Mouse (Mus musculus) lung, postnatal 0 days (tissue): ENCODE measurements at regions not wholly inside any gene's neighbourhood (a gene's known extent, or its start where the extent isn't known, plus 50 kb on each side); places are given as distances from the start of the nearest gene placed in this dataset.

Experiments
- ATAC-seq: fragments of 200-750 bp; cut with Nextera tagmentation; 2 replicates; pipeline ENCODE4 v1.8.0; 2017; ENCODE audit warnings: moderate library complexity
- DNase-seq: peaks from one replicate; pipeline ENCODE4 v3.0.0-alpha.2; 2016; ENCODE audit warnings: low spot score
- H3K27ac ChIP-seq: fragments of 300-500 bp; sonication (generic); 2 replicates; pipeline ENCODE4 v1.5.1; 2014; ENCODE audit warnings: antibody characterized with exemption, mild to moderate bottlenecking, low read length, mixed read lengths
- H3K27me3 ChIP-seq: fragments of 300-500 bp; sonication (generic); replicated peaks from 2 replicates; pipeline ENCODE4 v1.6.1; 2014; ENCODE audit warnings: low read length, mixed read lengths; ENCODE audit not compliant: insufficient read depth
- H3K36me3 ChIP-seq: fragments of 300-500 bp; sonication (generic); 2 replicates; pipeline ENCODE4 v1.6.1; 2014; ENCODE audit warnings: low read length, mixed read lengths; ENCODE audit not compliant: insufficient read depth
- H3K4me1 ChIP-seq: fragments of 300-500 bp; sonication (generic); 2 replicates; pipeline ENCODE4 v1.6.1; 2014; ENCODE audit warnings: antibody characterized with exemption, low read depth, low read length, mixed read lengths; ENCODE audit not compliant: insufficient read depth
- H3K4me2 ChIP-seq: fragments of 300-500 bp; sonication (generic); replicated peaks from 2 replicates; pipeline ENCODE4 v1.6.1; 2014; ENCODE audit warnings: low read depth, mild to moderate bottlenecking, low read length, moderate library complexity, mixed read lengths
- H3K4me3 ChIP-seq: fragments of 300-500 bp; sonication (generic); 2 replicates; pipeline ENCODE4 v1.5.1; 2014; ENCODE audit warnings: low read depth, low read length
- H3K9ac ChIP-seq: fragments of 300-500 bp; sonication (generic); replicated peaks from 2 replicates; pipeline ENCODE4 v1.6.1; 2014; ENCODE audit warnings: low read depth, mild to moderate bottlenecking
- H3K9me3 ChIP-seq: fragments of 300-500 bp; sonication (generic); 2 replicates; pipeline ENCODE4 v1.6.1; 2016; ENCODE audit warnings: low read length, mixed read lengths
- CTCF ChIP-seq: IDR thresholded peaks from 2 replicates; pipeline ENCODE4 v1.5.1; 2016; ENCODE audit warnings: antibody characterized with exemption, mild to moderate bottlenecking
- EP300 ChIP-seq: IDR thresholded peaks from 2 replicates; pipeline ENCODE4 v1.6.1; 2016; ENCODE audit warnings: antibody characterized with exemption, mild to moderate bottlenecking, control low read depth
- WGBS: fragments of 180-500 bp; shearing (Covaris S2); extraction: QIAGEN DNeasy Blood & Tissue Kit; methylation state at CpG from one replicate; pipeline ENCODE4 v1.1.7; 2014; 5-methylcytosine and 5-hydroxymethylcytosine counted together

DNA sequence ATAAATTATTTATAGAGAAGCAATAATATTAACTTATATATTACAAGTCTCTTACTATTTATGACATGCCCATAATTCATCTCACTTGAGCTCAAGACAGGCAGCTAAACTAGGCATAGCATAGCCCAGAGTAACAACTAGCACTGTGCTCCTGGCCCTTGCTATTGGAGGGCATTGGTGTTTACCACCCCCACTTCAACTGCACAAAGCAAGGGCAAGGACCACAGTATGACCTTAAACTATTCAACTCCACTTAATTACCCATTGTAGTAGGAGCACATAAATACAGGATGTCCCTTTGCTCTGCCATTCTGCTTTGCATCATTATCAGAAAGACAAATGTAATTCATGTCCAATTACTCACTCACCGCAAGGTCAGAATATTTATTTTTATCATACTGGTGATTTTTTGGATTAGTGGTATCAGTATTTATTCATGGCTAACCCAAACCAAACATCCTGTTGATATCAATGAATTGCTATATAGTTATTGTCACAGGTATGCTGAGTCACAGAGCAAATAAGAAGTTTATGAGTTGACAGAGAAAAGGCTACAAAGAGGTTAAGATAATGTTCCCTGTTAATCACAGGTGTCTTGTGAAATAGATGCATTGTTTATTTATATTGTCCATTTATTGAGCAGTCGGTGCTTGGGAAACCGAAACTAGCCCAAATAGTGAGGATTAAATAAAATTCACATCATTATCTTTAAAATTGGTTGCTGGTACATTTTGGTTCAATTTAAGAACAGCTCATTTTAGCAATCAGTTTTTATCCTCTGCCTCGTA lies 523.4 kb upstream of the A1bg start:
- Histone ChIP-seq H3K4me1 (no peaks in the 10 kb centered on the region), H3K4me3 (no peak overlapping the region), H3K9me3 (no peaks in the 10 kb centered on the region), H3K4me2 (no peak overlapping the region), H3K27me3 (no peaks in the 10 kb centered on the region), H3K27ac (no peak overlapping the region), H3K36me3 (no peaks in the 10 kb centered on the region), H3K9ac (no peak overlapping the region)
- TF ChIP-seq EP300 (peak; percentile 71), CTCF (no peak)
- peak; percentile 46; the same call in 1 of the 2 replicates for ATAC-seq
- 58% methylated on average over 4 of the region's 4 CpGs for WGBS
- peak; percentile 29 for DNase-seq

DNA sequence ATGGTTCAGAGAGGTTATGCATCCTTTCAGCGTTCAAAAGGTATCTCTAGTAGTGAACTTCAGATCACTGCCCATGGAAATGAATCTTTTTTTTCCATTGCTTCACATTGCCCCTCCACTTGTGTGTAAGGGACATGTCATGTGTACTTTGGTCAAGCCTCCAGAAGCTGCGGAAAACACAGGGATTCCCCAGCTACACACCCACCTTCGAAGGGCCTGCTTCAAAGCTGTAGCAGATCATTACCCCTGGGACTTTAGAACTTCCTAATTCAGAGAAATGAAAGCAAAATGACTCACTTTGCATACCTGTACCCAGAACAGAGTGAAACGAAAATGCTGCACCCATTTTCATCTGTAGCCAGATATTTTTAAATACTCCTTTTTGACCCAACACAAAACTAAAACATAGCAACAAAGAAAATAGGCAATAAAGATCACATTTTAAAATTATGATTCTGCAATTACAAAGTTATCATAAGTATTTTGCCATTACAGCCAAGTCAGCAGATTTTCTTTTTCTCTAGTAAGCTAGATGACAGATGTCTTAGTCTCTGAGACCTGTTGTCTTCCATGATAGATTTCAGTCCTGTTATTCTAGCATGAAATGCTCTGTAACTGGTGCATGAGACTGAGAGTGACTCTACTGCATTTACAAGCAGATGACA lies 519.1 kb upstream of the A1bg start:
- no peak overlapping the region for H3K4me2 ChIP-seq
- DNase-seq (no peak), ATAC-seq (no peak)
- H3K9ac ChIP-seq, result no peak overlapping the region
- no peaks in the 10 kb centered on the region for H3K36me3 ChIP-seq
- WGBS, result 80% methylated on average over 4 of the region's 4 CpGs
- no peak overlapping the region for H3K27ac ChIP-seq
- H3K4me1 ChIP-seq, result peaks cover 3% of the 10 kb centered on the region; the same call in 1 of the 2 replicates
- no peaks in the 10 kb centered on the region for H3K27me3 ChIP-seq
- H3K4me3 ChIP-seq, result no peak overlapping the region
- H3K9me3 ChIP-seq, result no peaks in the 10 kb centered on the region
- no peak for TF ChIP-seq EP300
- no peak for TF ChIP-seq CTCF

DNA sequence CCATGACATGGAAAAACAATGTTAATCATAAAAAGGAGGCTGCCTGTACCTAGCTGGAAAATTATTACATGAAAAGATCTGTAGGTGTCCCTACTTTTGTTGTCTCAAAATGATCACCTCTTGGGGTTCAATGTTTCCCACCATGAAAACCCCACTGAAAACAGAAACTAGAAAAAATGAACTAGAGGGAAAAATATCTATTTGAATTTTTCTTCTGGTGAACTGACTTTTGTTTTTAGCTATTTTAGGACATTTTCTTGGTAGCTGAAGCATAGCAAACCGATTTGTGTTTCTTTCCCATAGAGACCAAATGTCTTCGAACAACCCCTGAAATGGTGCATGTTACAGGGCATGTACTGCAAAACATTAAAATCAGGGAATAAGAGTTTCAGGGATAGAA lies 518.2 kb upstream of the A1bg start:
- Histone ChIP-seq H3K4me3 (no peak overlapping the region), H3K36me3 (no peaks in the 10 kb centered on the region), H3K4me1 (peaks cover 3% of the 10 kb centered on the region; the same call in 1 of the 2 replicates), H3K4me2 (no peak overlapping the region), H3K27ac (no peak overlapping the region), H3K9ac (no peak overlapping the region), H3K9me3 (no peaks in the 10 kb centered on the region), H3K27me3 (no peaks in the 10 kb centered on the region)
- no peak for TF ChIP-seq EP300
- no peak for TF ChIP-seq CTCF
- no peak for DNase-seq
- WGBS, result 90% methylated on average over 2 of the region's 2 CpGs
- no peak for ATAC-seq

DNA sequence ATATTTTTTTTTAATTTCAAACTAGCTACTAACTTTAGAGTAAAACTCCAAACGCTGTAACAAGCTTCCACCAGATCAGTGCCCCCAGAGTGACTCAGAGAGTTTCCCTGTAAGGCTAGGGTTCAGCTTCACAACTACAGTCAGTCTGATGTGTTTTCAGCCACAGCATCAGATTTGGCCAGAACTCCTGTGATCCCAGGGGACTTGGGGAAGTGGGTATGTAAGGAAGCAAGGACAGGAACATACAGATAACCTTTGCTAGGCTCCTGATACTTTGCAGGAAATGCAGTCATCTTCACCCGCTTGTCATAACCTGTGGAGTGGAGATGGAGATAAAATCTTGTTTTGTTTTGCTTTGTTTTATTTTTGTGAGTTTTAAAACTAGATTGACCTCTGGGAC lies 517.5 kb upstream of the A1bg start:
- Histone ChIP-seq H3K27ac (no peak overlapping the region), H3K9me3 (no peaks in the 10 kb centered on the region), H3K4me3 (no peak overlapping the region), H3K36me3 (no peaks in the 10 kb centered on the region), H3K27me3 (no peaks in the 10 kb centered on the region), H3K4me1 (peaks cover 3% of the 10 kb centered on the region; the same call in 1 of the 2 replicates), H3K4me2 (no peak overlapping the region), H3K9ac (no peak overlapping the region)
- DNase-seq, result no peak
- ATAC-seq, result no peak
- 71% methylated on average over 2 of the region's 2 CpGs for WGBS
- TF ChIP-seq CTCF, result no peak
- TF ChIP-seq EP300, result no peak

DNA sequence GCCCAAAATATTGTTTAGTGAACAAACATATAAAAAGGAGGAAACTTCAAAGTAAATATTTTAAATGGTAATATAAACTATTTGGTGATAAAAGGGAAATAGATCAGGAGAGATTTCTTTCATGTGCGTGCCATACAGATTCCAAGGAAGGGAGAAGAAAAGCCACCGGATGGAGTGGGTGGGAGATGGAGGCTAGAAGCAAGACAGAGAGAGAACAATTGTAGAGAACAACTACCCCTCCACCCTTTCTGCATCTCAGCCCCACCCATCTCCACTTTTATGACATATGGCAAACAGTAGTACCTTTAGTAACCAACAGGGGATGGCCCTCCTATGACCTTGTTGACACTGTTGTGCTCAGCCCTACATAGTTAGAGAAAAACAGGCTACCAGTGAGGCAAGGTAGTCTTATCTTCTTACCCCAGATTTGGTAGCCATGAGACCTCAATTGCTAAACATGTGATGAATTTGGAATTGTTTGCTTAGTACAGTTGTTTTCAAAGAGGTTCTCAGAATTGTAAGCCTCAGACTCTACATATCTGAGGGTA lies 516.9 kb upstream of the A1bg start:
- peak; percentile 58 for ATAC-seq
- WGBS, result 33% methylated on average over 2 of the region's 2 CpGs
- DNase-seq, result peak; percentile 15

DNA sequence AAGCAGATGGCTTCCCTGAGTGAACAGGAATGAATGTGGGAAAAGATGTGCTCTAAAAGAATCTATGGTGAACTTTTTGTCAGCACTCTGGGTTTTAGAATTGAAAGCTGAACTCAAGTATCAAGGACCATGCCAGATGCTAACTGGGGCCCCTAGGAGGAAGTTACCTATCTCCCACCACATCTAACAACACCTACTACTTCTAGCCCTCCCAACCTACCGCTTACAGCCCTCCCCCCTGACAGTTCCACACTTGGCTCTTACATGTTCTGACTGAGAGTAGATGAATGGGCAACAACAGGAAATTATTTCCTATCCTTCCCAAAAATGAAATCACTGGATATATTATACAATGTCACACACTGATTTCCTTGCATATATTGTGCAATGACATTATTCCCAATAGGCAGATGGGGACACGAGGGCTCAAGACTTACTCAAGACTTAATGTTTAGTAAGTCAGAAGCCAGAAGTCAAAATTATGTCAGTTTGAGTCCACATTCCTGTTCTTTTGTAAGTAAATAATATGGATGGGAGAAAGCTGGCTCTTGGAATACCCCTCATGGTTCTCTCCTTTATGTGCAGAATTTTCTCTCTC lies 506.1 kb upstream of the A1bg start:
- H3K4me2 ChIP-seq, result no peak overlapping the region
- DNase-seq (peak; percentile 55), ATAC-seq (no peak)
- no peak for TF ChIP-seq EP300
- TF ChIP-seq CTCF, result no peak
- H3K9me3 ChIP-seq, result no peaks in the 10 kb centered on the region
- no peak overlapping the region for H3K27ac ChIP-seq
- no peaks in the 10 kb centered on the region for H3K27me3 ChIP-seq
- no peak overlapping the region for H3K9ac ChIP-seq
- no peaks in the 10 kb centered on the region for H3K4me1 ChIP-seq
- WGBS, result 45% methylated on average over 2 of the region's 2 CpGs
- H3K36me3 ChIP-seq, result no peaks in the 10 kb centered on the region
- no peak overlapping the region for H3K4me3 ChIP-seq

More for the DNA sequence above, 516.9 kb upstream of the A1bg start:
- Histone ChIP-seq H3K4me3 (no peak overlapping the region), H3K9me3 (no peaks in the 10 kb centered on the region), H3K4me1 (peaks cover 3% of the 10 kb centered on the region; the same call in 1 of the 2 replicates), H3K27me3 (no peaks in the 10 kb centered on the region), H3K4me2 (no peak overlapping the region), H3K27ac (no peak overlapping the region), H3K36me3 (no peaks in the 10 kb centered on the region), H3K9ac (no peak overlapping the region)
- TF ChIP-seq EP300 (peak; percentile 67; the same call in 1 of the 2 replicates), CTCF (peak; percentile 53)
